In the genomic region with DNA sequence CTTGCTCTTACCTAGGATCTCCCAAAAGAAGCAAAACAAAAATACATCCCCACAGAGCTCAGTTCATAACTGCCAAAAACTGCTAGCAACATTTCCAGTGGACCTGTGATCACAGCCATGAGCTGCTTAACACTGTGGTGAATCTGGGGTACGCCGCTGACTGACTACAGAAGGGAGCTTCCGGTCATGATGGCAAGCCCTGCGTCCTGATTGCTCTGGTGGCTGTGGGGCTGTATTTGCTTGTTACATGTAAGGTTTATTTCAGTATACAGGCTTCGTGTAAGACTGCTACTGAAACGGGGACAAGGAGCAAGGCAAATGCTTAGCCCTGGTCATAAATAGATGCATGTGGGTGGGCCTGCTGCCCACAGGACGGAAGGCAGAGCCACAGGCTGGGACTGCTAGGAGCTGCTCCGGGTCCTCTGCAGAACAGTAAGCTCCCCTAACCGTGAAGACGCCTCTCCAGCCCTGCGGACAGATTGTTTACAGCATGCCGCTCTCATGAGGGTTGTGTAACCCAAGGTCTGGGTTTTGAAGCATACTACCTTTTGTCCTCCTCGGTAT, we compare ENCODE assay signal across 10 mouse cellular contexts.
DNase-seq lines count a peak whose midpoint lies in the region; ATAC-seq and TF ChIP-seq lines count a peak whose summit lies in the region.
"Had no signal": no experiment of that assay in that cellular context is flagged by ENCODE, and none has a peak within 500 bp of the region (broad histone marks: within the 10 kb centered on the region; RNA-seq: fewer than 3 reads in every experiment).

No protein-coding gene starts in this region.

- H3K4me1 ChIP-seq in neural tube, embryonic 15.5 days: peaks cover 43% of the 10 kb centered on the region
- H3K4me1 ChIP-seq in kidney, adult 2 months (ENCODE audit: control insufficient read depth, insufficient read depth, low read length): no peaks in the 10 kb centered on the region

- TF ChIP-seq POLR2A in kidney, adult 2 months (IDR thresholded peaks at IDR 0.05; ENCODE audit: low read depth, low read length): no peak

- H3K4me3 ChIP-seq in neural tube, embryonic 15.5 days (replicated peaks): no peak overlapping the region
- no peak overlapping the region for H3K4me3 ChIP-seq in kidney, adult 2 months (ENCODE audit: insufficient read depth, low read depth, low read length)
- H3K4me3 ChIP-seq: megakaryocyte, embryonic 14.5 days had no signal

- H3K4me2 ChIP-seq in neural tube, embryonic 15.5 days: no peak overlapping the region

- H3K9ac ChIP-seq in neural tube, embryonic 15.5 days (replicated peaks): no peak overlapping the region

- H3K9me3 ChIP-seq in neural tube, embryonic 15.5 days (replicated peaks): no peaks in the 10 kb centered on the region
- H3K9me3 ChIP-seq: megakaryocyte, embryonic 14.5 days had no signal

- no peak for TF ChIP-seq CTCF in kidney, adult 2 months (conservative IDR thresholded peaks at IDR 0.05; ENCODE audit: insufficient read depth, insufficient read length, low read depth, low read length)

- ATAC-seq in granulocyte monocyte progenitor cell, adult 5-6 weeks (replicated peaks; ENCODE audit: poor library complexity, severe bottlenecking): peak; percentile 78
- peak; percentile 21; the same call in 1 of the 2 replicates for ATAC-seq in neural tube, embryonic 15.5 days (ENCODE audit: low FRiP score)

- peak; percentile 60 for DNase-seq in layer of hippocampus, adult 9-11 months
- DNase-seq in layer of hippocampus, adult 11-12 months (ENCODE audit: low spot score): no peak
- peak; percentile 49 to 59 for DNase-seq in cerebellum, postnatal 14 days
- no peak for DNase-seq in thymus, postnatal 14 days
- no peak for DNase-seq in kidney, adult 2 months
- no peak for DNase-seq in urinary bladder, adult 18-20 months (ENCODE audit: low spot score in 2 of 2)
- DNase-seq: thymus, postnatal 36 days had no signal

- peaks cover 2% of the 10 kb centered on the region for H3K36me3 ChIP-seq in neural tube, embryonic 15.5 days
- H3K36me3 ChIP-seq in kidney, adult 2 months (ENCODE audit: control insufficient read depth, insufficient read depth, low read length): no peaks in the 10 kb centered on the region

- H3K27me3 ChIP-seq in neural tube, embryonic 15.5 days (replicated peaks): no peaks in the 10 kb centered on the region
- no peaks in the 10 kb centered on the region for H3K27me3 ChIP-seq in kidney, adult 2 months (replicated peaks; ENCODE audit: control insufficient read depth, insufficient read depth, low read length)
- H3K27me3 ChIP-seq: megakaryocyte, embryonic 14.5 days had no signal

- WGBS in neural tube, embryonic 15.5 days: 42% methylated on average over 13 of the region's 13 CpGs
- WGBS in kidney, adult 2 months: 73% methylated on average over 13 of the region's 13 CpGs

- 0 out of 2 replicates have a peak overlapping the region, but pooled peaks have one; percentile 34 for H3K27ac ChIP-seq in neural tube, embryonic 15.5 days (replicated peaks)
- H3K27ac ChIP-seq in kidney, adult 2 months (ENCODE audit: insufficient read depth, low read depth, low read length): no peak overlapping the region

Comparison
In these comparisons a context has a peak if more than half of its experiments do, and no peak if none do; other contexts are left out.
1. DNase-seq: peak in layer of hippocampus, adult 9-11 months (single experiment) and cerebellum, postnatal 14 days (2 of 2); none in layer of hippocampus, adult 11-12 months (single experiment), thymus, postnatal 14 days (single experiment), kidney, adult 2 months (single experiment) and urinary bladder, adult 18-20 months (0 of 2).